Mouse (Mus musculus): ENCODE data around the gene Ypel2.
"Not testable (repeated sequence)": the region's sequence is repeated elsewhere in the genome, so short reads cannot be mapped to it uniquely, and the experiment has no call there.

Ypel2 gene

DNA sequence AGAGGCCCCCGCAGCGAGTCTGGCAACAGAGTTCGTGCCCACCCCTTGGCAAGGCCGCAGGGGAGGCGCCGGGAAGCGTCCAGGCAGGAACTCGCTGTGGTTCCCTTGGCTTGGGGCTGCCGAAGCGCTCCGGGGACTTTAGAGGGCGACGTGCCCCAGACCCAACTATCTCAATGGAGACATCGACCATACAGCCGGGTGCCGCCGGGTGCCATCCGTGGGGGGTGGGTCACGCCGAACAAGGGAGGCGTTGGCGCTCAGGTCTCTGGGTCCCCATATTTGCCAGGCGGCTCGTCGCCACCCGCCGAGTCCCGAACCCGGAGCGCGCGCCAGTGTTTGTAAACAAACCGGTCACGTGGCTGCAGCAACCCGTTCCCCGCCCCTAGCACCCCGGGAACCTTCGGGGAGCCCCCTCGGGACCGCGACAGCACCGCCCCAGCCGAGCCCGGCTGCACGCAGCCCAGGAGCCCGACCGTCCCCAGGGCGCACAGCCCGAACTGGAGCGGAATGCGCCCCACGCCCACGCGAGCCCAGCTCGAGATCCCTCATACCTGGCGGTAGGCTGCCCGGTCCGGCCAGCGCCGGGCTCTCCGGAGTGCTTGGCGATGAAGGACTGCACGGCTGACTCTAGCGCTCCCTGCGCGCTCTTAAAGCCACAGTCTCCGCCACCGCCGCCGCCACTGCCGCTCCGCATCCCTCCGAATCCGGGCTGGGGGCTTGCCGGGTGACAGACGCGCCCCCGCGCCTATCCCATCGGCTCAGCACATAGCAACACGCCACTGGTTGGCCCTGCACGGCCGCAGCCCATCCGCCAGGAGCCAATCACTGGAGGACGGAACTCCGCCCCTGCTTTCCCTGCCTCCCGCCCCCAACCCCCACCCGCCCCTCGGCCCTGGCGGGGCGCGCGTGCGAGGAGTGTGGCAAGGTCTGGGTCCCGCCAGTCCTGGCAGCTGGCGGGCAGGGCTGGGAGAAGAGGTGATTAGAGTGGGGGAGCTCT is at the start of gene Ypel2:
Gene Ypel2, minus strand, starts transcription at position 667 of the 997 bp plus-strand sequence.
- peak; percentile 92 for DNase-seq (ENCODE audit: low read depth, low spot score)

DNA sequence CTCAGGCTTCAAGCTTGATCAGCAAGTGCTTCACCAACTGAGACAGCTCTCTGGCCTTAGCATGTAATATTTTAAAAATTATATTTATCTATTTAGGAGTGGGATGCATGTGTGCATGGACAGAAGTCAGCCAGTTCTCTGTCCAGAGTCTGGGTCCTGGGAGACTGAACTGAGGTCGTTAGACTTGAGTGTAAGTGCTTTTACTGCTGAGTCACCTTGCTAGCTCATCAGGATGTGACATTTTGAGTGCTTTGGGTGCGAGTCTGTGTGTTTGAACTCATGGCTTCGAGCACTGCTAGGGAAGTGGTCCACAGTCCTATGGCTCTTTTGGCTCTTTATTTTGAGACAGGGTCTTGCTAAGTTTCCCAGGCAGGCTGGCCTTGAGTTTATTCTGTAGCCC is 49.5 kb upstream of the Ypel2 start:
- no peak for DNase-seq (ENCODE audit: low read depth, low spot score)

DNA sequence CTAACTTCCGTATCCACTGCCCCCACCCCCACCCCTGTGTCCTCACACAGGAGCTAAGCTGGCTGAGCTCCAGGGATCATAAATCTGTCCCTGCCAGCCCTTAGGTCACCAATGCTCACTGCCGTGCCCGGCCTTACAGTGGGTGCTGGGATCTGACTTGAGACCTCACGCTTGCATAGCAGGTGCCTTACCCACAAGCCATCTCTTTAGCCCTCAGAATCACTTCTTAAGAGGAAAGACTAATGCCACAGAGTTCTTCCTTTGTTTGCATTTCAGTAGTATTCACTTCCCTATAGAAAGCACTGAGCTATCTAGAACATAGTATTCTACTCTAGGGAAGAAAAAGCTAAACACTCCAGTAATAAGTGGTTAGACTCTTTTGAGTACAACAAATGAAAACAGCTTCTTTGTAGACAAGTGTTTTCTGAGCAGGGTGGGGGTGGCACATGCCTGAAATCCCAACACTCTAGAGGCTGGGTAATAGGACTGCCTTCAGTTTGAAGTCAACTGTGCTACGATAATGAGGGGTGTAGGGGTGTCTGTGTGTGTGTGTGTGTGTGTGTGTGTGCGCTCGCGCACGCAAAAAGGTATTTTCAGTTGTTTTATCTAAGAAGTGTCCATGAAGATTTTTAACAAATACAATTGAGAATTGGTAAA is 45.9 kb upstream of the Ypel2 start:
- DNase-seq (ENCODE audit: low read depth, low spot score): peak; percentile 24

DNA sequence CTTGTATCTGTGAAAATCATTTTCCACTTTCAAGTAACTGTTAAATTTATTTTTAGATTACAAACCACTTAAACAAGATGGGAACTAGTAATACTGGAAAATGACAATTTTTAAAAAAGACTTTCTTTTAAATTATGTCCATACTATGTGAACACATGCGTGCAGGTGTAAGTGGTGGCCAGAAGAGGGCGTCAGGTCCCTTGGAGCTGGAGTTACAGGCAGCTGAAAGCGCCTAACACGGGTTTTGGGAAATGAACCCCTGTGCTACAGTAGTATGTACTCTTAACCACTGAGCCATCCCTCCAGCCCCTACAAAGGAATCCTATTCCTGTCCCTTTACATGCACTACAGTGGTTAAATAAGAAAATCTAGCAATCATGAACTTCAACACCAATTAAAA is 42.7 kb upstream of the Ypel2 start:
- DNase-seq (ENCODE audit: low read depth, low spot score): no peak

DNA sequence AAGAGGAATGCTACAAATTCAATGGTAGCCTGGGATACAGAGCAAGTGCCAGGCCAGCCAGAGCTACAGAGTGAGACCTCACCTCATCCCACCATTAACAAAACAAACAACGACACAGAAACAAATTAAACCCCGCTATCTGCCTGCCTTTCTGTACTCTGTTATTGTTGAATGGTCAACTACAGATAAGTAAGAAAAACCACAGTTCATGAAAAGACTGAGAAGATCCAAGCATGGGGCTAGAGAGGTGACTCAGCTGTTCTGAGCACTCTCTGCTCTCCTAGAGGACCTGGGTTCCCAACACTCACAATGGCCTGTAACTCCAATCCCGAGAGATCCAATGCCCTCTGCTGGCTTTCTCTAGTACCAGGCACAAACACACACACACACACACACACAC is 34.7 kb upstream of the Ypel2 start:
- DNase-seq (ENCODE audit: low read depth, low spot score): no peak

DNA sequence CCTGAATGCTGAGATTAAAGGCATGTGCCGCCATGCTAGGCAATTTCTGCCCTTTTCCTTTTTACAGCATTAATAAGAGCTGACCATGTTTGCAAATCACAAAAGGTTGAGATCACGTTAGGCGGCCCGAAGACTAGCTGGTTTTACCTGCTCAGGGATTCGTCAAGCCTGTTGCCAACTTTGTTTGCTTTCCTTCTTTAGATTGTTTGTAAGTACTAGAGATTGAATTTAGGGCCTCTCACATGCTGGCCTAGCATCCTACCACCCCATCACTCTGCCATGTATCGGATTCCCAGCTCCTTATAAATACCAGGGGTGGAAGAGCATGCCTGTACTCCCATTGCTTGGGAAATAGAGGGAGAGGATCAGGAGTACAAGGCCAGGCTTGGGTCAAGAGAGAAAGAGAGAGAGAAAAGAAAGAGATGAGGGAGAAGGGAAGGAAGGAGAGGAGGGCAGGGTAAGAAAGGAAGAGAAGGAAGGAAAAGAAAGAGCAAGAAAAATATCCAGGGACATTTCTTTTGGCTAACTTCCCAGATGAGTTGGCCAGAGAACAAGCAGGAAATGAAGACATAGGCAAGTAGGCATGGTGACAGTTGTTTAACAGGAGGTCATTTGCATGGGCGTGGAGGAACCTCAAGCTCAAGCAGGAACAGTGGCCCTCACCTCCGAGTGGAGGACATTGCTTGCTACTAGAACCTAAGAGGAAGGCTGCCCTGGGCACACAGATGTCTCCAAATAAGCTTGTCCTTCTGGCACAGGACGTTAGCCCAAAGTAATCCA is 32.8 kb upstream of the Ypel2 start:
- DNase-seq (ENCODE audit: low read depth, low spot score): no peak

DNA sequence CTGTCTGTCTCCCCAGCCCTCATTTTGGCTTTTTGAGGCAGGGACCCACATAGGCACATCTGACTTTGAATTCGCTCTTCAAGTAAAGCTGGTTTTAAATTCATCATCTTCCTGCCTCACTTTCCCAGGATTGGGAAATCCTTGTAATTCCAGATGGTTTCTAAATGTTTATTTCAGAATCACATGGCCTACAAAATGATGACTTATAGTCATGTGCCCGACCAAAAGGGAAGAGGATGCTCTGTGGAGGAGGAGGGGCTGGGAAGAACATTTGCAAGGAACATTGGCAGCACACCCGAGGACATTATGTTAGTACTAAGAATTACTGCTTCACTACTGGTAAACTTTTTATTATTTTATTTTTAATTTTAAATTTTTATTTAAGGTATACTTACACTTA is 31.8 kb upstream of the Ypel2 start:
- DNase-seq (ENCODE audit: low read depth, low spot score): no peak

DNA sequence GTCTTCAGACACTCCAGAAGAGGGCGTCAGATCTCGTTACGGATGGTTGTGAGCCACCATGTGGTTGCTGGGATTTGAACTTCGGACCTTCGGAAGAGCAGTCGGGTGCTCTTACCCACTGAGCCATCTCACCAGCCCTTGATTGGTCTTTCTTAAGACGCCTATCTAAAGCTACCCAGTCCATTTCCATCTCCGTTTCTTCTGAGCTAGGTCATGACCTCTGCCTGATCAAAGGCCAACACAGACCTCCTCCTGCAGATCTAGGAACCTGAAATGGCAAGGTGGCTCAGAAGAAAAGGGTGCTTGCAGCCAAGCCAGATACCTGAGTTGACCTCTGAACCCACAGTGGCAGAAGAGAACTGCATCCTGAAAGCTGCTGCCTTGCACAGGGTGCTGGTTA is 29.7 kb upstream of the Ypel2 start:
- DNase-seq (ENCODE audit: low read depth, low spot score): not testable (repeated sequence)

DNA sequence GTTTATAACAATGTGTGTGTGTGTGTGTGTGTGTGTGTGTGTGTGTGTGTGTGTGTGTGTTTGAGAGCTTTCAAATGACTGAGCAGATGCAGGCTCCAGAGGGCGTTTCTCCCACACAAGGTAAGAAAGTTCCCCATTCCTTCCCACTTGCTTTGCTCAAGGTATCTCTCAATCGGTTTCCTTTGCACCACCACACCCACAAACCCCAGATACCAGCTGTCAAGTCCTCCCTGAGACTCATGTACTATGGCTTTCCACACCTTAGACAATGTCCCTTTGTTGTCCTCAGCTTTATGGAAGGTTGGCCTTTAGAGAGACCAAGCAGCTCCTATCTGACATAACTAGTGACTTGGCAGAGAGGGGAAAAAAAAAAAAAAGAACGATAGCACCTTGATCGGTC is 29.3 kb upstream of the Ypel2 start:
- DNase-seq (ENCODE audit: low read depth, low spot score): no peak

DNA sequence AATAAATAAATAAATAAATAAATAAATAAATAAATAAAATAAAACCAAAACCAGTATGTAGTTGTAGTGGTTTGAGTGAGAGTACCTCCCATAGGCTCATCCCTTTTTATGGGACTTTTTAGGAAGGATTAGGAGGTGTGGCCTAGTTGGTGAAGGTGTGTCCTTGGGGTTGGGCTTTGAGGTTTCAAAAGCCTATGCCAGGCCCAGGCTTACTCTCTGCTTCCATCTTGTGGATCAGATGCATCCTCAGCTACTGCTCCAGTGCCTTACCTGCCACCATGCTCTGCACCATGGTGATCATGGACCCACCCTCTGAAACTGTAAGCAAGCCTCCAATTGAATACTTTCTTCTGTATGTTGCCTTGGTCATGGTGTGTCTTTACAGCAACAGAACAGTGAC is 28.0 kb upstream of the Ypel2 start:
- DNase-seq (ENCODE audit: low read depth, low spot score): no peak

DNA sequence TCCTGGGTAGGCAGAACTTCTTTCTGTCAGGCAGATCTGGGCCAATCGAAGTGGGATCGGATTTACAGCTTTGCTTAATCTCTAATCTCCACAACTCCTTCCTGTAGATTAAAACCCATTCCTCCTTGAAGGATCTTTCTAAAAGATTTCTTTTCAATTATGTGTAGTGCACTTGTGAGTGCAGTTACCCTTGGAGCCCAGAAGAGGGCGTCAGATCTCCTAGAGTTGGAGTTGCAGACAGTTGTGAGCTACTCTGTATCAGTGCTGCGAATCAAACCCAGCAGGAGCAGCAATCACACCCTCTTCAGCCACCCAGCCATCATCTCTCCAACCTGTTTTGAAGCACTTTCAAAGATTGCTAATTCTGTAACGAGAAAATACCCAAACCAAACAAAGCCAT is 26.9 kb upstream of the Ypel2 start:
- no peak for DNase-seq (ENCODE audit: low read depth, low spot score)

DNA sequence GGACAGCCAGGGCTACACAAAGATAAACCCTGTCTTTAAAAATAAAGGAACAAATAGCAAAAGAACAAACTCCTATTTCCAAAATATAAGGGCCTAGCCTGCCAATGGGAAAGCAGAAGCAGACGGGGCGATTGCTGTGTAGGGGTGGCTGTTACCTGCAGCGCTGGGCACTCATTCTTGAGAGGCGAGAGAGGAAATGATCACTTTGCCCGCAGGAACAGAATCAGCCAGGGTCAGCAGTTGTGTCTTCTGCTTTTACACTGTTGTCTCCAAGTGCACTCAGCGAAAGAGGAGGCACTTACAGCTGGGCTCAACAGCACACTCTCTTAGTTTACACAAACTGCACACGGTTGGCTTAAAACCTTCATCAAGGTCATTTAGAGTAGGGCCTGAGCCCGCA is 25.9 kb upstream of the Ypel2 start:
- DNase-seq (ENCODE audit: low read depth, low spot score): no peak

DNA sequence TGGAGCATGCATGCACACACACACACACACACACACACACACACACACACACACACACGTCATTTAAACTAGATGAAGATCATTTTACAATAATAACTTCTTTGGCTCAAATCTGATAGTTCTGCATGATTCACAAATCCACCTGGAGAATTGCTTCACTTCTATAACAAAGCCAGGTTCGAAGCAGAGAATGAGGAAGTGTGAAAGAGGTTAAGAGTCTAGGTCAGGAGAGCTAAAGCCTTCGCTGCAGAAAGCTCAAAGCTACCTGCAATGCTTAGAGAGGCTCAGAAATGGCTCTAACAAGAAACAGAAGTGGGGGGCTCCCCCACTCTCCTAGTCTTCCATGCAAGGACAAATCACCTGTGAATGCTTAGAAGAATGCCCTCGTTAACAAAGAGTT is 24.6 kb upstream of the Ypel2 start:
- no peak for DNase-seq (ENCODE audit: low read depth, low spot score)

DNA sequence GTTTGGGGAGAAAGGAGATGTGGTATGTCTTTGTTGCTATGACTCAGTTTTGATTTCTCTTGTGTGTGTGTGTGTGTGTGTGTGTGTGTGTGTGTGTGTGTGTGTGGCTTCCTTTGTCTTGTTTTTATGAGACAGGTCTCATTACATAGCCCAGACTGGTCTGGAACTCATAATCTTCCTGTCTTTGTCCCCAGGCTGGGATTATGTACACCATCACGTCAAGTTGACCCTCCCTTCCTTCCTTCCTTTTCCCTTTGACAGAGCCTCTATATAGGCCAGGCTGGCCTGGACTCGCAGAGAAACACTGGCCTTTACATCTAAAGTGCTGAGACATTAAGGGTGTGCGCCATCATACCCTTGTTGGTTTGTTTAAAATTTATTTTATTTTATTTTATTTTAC is 22.2 kb upstream of the Ypel2 start:
- no peak for DNase-seq (ENCODE audit: low read depth, low spot score)

DNA sequence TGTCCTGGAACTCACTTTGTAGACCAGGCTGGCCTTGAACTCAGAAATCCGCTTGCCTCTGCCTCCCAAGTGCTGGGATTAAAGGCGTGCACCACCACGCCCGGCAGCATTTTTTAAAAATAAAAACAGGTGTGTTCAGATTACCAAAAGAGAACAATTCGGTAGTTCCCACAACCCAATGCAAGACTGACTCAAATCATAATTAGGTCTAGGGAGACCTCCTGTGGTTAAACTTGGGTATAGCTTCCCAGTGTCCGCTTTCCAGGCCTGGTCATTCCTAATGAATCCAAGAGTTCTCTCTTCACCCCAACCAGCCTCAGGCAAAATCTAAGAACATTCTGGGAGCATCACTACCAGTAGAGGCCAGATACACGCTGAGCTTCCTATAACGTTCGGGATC is 17.0 kb upstream of the Ypel2 start:
- peak; percentile 63 for DNase-seq (ENCODE audit: low read depth, low spot score)

DNA sequence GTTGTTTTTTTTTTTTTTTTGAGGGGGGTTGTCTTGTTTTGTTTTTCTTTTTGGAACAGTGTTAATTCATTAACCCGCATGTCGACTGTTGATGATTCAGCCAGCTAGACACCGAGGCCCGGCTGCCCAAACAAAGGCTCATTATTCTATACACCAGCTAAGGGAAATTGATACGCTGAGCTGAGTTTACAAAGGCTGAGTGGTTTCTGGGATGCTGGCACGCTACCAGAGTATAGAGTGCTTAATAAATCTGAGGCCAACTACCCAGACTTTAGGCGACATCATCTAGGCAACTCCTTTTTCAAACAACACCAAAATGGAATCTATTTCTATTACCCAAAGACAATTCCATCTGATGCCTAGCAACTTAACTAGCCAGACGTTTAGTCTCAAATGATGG is 13.9 kb upstream of the Ypel2 start:
- no peak for DNase-seq (ENCODE audit: low read depth, low spot score)

DNA sequence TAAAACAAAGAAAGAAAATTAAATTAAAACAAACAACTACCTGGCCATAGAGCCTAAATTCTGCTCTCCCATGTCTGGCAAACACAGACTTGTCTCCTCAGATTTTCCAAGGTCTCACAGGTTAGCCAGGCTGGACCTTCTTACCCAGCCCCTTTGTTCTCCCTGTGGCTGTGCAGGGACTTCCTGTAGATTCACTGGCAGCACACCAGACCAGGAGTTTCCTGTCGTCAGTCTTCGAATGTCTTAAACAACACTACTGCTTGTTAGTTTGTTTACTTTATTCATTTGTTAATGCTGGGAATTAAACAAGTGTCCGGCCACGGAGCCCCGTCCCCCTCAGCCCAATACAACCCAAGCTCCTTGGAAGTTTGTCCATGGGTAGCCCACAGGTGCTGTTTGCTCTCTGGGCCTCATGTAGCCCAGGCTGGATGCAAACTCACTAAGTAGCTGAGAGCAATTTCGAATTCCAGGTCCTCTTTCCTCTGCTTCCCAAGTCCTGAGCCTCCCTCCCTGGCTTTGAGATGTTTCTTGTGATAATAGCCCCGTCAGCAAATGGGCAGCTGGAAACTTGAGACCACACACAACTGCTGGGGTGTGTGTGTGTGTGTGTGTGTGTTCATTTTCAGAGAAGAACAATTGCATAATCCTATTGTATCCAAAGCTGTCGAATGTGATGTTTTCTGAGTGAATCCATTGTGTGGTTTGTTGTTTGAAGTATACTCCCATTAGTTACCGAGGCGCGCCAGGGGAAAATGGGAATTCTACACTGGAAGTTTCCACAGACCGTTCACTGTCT is 11.7 kb upstream of the Ypel2 start:
- no peak for DNase-seq (ENCODE audit: low read depth, low spot score)

DNA sequence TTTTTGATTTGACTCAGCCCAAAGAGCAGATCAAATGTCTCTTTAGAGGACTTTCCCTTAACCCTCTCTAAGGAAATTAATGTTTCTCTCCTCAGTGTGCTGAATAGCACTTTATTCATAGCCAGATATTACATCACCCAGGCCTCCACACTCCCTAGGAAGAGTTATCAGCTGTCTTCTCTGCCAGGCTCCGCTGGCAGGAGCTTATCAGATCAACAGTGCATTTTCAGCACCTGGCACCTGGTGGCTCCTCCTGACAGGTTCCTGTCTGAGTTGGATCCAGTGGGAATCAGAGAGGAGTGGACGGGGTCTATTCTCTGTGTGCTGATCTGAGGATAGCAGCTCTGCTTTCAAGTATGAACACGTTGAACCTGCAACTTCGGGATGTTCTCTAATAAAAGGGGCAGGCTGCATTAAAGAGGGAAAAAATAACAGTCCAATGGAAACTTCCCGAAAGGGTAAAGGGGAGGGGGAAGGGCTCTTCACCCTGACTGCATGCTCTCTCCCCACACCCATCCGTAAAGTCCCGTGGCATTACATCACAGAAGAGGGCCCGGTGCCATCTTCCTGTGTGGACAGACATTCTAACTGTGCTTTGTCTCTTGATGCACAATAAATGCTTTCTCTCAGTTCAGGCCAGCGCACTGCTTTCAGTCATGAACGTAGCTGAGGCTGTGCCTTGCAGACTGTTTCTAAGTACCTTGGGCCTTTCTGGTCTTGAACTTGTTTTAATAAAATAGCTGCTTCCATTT is 8.7 kb upstream of the Ypel2 start:
- no peak for DNase-seq (ENCODE audit: low read depth, low spot score)

DNA sequence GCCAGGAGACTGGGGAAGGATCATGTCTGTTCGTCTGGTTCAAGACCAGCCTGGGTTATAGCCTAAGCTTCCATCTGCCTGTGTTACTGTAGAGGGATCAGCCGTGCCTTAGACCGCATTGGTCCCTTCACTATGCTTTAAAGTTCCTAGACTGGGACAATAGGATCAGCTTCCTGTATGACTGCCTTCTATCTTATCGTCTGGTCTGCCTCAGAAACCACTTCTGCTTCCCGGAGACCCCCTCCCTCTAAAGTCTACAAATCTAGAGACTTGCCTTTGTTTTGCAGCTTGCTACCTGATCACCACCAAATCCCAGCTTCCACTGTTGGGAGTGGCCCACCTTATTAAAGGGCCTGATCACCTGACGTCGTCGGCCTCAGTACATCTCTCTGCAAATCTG is 7.7 kb upstream of the Ypel2 start:
- DNase-seq (ENCODE audit: low read depth, low spot score): no peak

DNA sequence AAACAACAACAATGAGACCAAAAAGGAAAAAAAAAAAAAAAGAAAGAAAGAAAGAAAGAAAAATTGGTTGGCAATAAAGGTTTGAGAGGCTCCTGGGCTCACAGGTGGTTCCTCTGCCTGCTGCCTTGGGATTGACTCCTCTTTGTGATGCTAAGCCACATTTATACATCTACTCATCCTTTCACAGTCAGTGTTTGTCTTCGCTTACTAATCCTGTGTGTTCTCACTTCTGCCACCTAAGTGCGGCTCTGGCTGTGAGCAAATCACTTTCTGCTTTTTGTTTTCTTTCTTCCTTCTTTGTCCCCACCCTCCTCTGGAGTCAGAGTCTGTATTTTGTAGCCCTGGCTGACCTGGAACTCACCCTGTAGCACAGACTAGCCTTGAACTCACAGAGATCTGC is 2.8 kb upstream of the Ypel2 start:
- no peak for DNase-seq (ENCODE audit: low read depth, low spot score)

Data from retina, postnatal 7 days (tissue).